ENCODE assay signal across 22 mouse cellular contexts in the genomic region with DNA sequence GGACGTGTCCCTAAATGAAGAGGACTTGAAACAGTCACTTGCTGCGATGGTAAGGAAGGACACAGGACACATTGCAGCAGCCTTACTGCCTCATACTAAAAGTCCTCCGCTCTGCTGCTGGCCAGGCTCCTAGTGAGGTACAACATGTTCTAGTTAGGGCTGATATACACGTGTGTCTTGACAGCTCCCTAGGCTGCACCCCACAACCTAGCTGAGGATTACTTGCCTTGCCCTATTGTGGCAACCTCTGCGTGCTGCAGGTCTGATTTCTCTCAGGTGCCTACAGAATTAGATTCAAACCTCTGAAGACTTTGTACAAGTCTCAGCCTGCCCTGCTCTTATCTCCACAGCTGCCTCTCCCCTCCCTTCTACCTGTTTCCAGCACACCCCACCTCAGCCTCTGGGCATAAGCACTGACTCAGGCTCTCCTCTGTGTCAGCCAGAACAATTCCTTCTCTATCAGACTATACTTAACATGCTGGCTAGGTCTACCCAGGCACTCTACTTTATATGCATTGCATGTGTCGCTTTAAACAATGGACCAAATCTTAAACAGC.
DNase-seq lines count a peak whose midpoint lies in the region; ATAC-seq lines count a peak whose summit lies in the region.
"Had no signal": no experiment of that assay in that cellular context is flagged by ENCODE, and none has a peak within 500 bp of the region (broad histone marks: within the 10 kb centered on the region; RNA-seq: fewer than 3 reads in every experiment).

No protein-coding gene starts in this region.

- no peak overlapping the region for H3K9ac ChIP-seq in limb, embryonic 13.5 days
- no peak overlapping the region for H3K9ac ChIP-seq in stomach, embryonic 15.5 days
- H3K9ac ChIP-seq: forebrain, embryonic 15.5 days; liver, embryonic 13.5 days; lung, embryonic 14.5 days had no signal

- H3K27me3 ChIP-seq in limb, embryonic 13.5 days: no peaks in the 10 kb centered on the region
- H3K27me3 ChIP-seq in limb, embryonic 10.5 days (ENCODE audit: low read depth, poor library complexity, severe bottlenecking): no peaks in the 10 kb centered on the region
- H3K27me3 ChIP-seq in stomach, embryonic 15.5 days (replicated peaks): no peaks in the 10 kb centered on the region
- H3K27me3 ChIP-seq: CH12.LX; forebrain, embryonic 15.5 days; liver, embryonic 13.5 days had no signal

- H3K4me1 ChIP-seq in limb, embryonic 13.5 days: peaks cover 17% of the 10 kb centered on the region
- peaks cover 12% of the 10 kb centered on the region for H3K4me1 ChIP-seq in limb, embryonic 10.5 days
- H3K4me1 ChIP-seq in stomach, embryonic 15.5 days: no peaks in the 10 kb centered on the region
- H3K4me1 ChIP-seq: liver, embryonic 13.5 days had no signal

- H3K27ac ChIP-seq in limb, embryonic 13.5 days: no peak overlapping the region
- no peak overlapping the region for H3K27ac ChIP-seq in limb, embryonic 10.5 days
- peak overlapping the region; percentile 57 for H3K27ac ChIP-seq in stomach, embryonic 15.5 days
- H3K27ac ChIP-seq: forebrain, embryonic 15.5 days; left cerebral cortex, adult 2 months; liver, embryonic 13.5 days had no signal

- peaks cover 14% of the 10 kb centered on the region for H3K36me3 ChIP-seq in limb, embryonic 13.5 days
- H3K36me3 ChIP-seq in limb, embryonic 10.5 days: peaks cover 7% of the 10 kb centered on the region; the same call in 1 of the 2 replicates
- no peaks in the 10 kb centered on the region for H3K36me3 ChIP-seq in stomach, embryonic 15.5 days
- H3K36me3 ChIP-seq: liver, embryonic 13.5 days had no signal

- no peak for DNase-seq in limb, embryonic 10.5 days (ENCODE audit: low spot score)
- peak; percentile 30 for DNase-seq in R1 (ENCODE audit: low read depth, low spot score)
- peak; percentile 16 for DNase-seq in gonadal fat pad, adult 2 months (ENCODE audit: low read depth)
- DNase-seq in cerebellum, adult 8-10 months: no peak
- DNase-seq in cerebellum, postnatal 10 days: no peak
- DNase-seq: adrenal gland, adult 8-10 months; cerebellum, postnatal 36 days; gastrocnemius, postnatal 14 days; kidney, postnatal 36 days; layer of hippocampus, adult 9-11 months; left cerebral cortex, postnatal 4 days; liver, embryonic 13.5 days; lung, embryonic 14.5 days; lung, postnatal 36 days; right cerebral cortex, postnatal 4 days; thymus, adult 2 months had no signal

- H3K4me2 ChIP-seq in limb, embryonic 13.5 days (replicated peaks): no peak overlapping the region
- no peak overlapping the region for H3K4me2 ChIP-seq in stomach, embryonic 15.5 days
- H3K4me2 ChIP-seq: forebrain, embryonic 15.5 days; liver, embryonic 13.5 days; lung, embryonic 14.5 days had no signal

- H3K9me3 ChIP-seq in limb, embryonic 13.5 days: no peaks in the 10 kb centered on the region
- H3K9me3 ChIP-seq in limb, embryonic 10.5 days (replicated peaks): no peaks in the 10 kb centered on the region
- H3K9me3 ChIP-seq in stomach, embryonic 15.5 days: no peaks in the 10 kb centered on the region
- H3K9me3 ChIP-seq: forebrain, embryonic 15.5 days; liver, embryonic 13.5 days had no signal

- peak; percentile 32; the same call in 1 of the 2 replicates for ATAC-seq in limb, embryonic 13.5 days (ENCODE audit: low FRiP score, low read depth)
- peak; percentile 84 for ATAC-seq in stomach, embryonic 15.5 days (ENCODE audit: insufficient read depth, low FRiP score, low read depth)
- ATAC-seq: forebrain, embryonic 15.5 days; inflammation-experienced regulatory T-cells, adult 6 months had no signal

- WGBS in limb, embryonic 13.5 days: 83% methylated on average over 6 of the region's 6 CpGs
- 82% methylated on average over 6 of the region's 6 CpGs for WGBS in limb, embryonic 10.5 days
- 72% methylated on average over 6 of the region's 6 CpGs for WGBS in stomach, embryonic 15.5 days

- H3K4me3 ChIP-seq in limb, embryonic 13.5 days: no peak overlapping the region
- no peak overlapping the region for H3K4me3 ChIP-seq in limb, embryonic 10.5 days
- H3K4me3 ChIP-seq in stomach, embryonic 15.5 days (replicated peaks): no peak overlapping the region
- H3K4me3 ChIP-seq: forebrain, embryonic 15.5 days; left cerebral cortex, adult 2 months; liver, embryonic 13.5 days had no signal

Comparison
In these comparisons a context has a peak if more than half of its experiments do, and no peak if none do; other contexts are left out.
1. DNase-seq: peak in R1 (single experiment) and gonadal fat pad, adult 2 months (single experiment); none in limb, embryonic 10.5 days (single experiment), cerebellum, adult 8-10 months (single experiment) and cerebellum, postnatal 10 days (0 of 2).